8 mouse cellular contexts compared by ENCODE assay signal in the genomic region with DNA sequence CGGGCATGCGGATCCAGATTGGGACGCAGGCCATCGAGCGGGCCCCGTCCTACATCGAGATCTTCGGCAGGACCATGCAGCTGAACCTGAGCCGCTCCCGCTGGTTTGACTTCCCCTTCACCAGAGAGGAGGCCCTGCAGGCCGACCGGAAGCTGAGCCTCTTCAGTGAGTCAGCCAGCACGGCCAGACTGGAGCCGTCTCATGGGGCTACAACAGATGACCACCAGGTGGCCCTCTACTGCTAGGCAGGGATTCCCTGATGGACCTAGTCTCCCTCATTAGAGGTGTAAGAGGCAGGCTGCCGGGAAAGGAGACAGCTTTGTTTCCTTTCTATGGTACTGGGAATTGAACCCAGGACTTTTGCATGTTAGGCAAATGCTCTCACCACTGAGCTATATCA.
DNase-seq lines count a peak whose midpoint lies in the region; ATAC-seq lines count a peak whose summit lies in the region.

No protein-coding gene starts in this region.

- no peak overlapping the region for H3K4me2 ChIP-seq in forebrain, embryonic 12.5 days
- no peak overlapping the region for H3K4me2 ChIP-seq in forebrain, embryonic 13.5 days
- no peak overlapping the region for H3K4me2 ChIP-seq in intestine, embryonic 14.5 days (ENCODE audit: low read length)
- no peak overlapping the region for H3K4me2 ChIP-seq in midbrain, embryonic 13.5 days (replicated peaks)

- H3K9me3 ChIP-seq in forebrain, embryonic 12.5 days: no peaks in the 10 kb centered on the region
- no peaks in the 10 kb centered on the region for H3K9me3 ChIP-seq in forebrain, embryonic 13.5 days (replicated peaks)
- H3K9me3 ChIP-seq in intestine, embryonic 14.5 days (ENCODE audit: control insufficient read depth, low read length): no peaks in the 10 kb centered on the region
- no peaks in the 10 kb centered on the region for H3K9me3 ChIP-seq in midbrain, embryonic 13.5 days

- intact Hi-C loops in left cerebral cortex, postnatal 10 days (cut with DNase I): loop anchor here (5.0 kb wide), 1 partner anchor 37 kb away; no protein-coding TSS in a partner anchor

- no peak overlapping the region for H3K9ac ChIP-seq in forebrain, embryonic 12.5 days
- H3K9ac ChIP-seq in forebrain, embryonic 13.5 days: no peak overlapping the region
- no peak overlapping the region for H3K9ac ChIP-seq in intestine, embryonic 14.5 days (ENCODE audit: low read length)
- no peak overlapping the region for H3K9ac ChIP-seq in midbrain, embryonic 13.5 days (replicated peaks)

- no peak for ATAC-seq in forebrain, embryonic 12.5 days (ENCODE audit: low FRiP score)
- no peak for ATAC-seq in forebrain, embryonic 13.5 days
- ATAC-seq in intestine, embryonic 14.5 days (replicated peaks; ENCODE audit: low FRiP score, low TSS enrichment, low read depth): peak; percentile 50; the same call in 1 of the 2 replicates
- ATAC-seq in midbrain, embryonic 13.5 days: no peak

- no peaks in the 10 kb centered on the region for H3K4me1 ChIP-seq in forebrain, embryonic 12.5 days
- H3K4me1 ChIP-seq in forebrain, embryonic 13.5 days: no peaks in the 10 kb centered on the region
- H3K4me1 ChIP-seq in intestine, embryonic 14.5 days (replicated peaks; ENCODE audit: control insufficient read depth, insufficient read depth, low read length): no peaks in the 10 kb centered on the region
- H3K4me1 ChIP-seq in midbrain, embryonic 13.5 days (replicated peaks): no peaks in the 10 kb centered on the region

- 51% methylated on average over 15 of the region's 15 CpGs for WGBS in forebrain, embryonic 12.5 days
- WGBS in forebrain, embryonic 13.5 days: 49% methylated on average over 15 of the region's 15 CpGs
- 49% methylated on average over 15 of the region's 15 CpGs for WGBS in intestine, embryonic 14.5 days
- 40% methylated on average over 15 of the region's 15 CpGs for WGBS in midbrain, embryonic 13.5 days

- H3K4me3 ChIP-seq in forebrain, embryonic 12.5 days (replicated peaks): no peak overlapping the region
- no peak overlapping the region for H3K4me3 ChIP-seq in forebrain, embryonic 13.5 days
- H3K4me3 ChIP-seq in intestine, embryonic 14.5 days (ENCODE audit: low read depth, low read length): no peak overlapping the region
- no peak overlapping the region for H3K4me3 ChIP-seq in midbrain, embryonic 13.5 days (replicated peaks)

- DNase-seq in cerebellum, adult 11-12 months: peak; percentile 86
- DNase-seq in frontal cortex, postnatal 25 days (ENCODE audit: low spot score in 2 of 2): peak; percentile 49 to 56
- DNase-seq in intestine, embryonic 14.5 days (ENCODE audit: low spot score): peak; percentile 79
- DNase-seq in left cerebral cortex, postnatal 10 days (ENCODE audit: extremely low spot score in 1 of 2, low spot score in 2 of 2): peak; percentile 62 to 89
- peak; percentile 46 to 48 for DNase-seq in spleen, postnatal 36 days (ENCODE audit: low spot score in 2 of 2)

- H3K27me3 ChIP-seq in forebrain, embryonic 12.5 days: no peaks in the 10 kb centered on the region
- H3K27me3 ChIP-seq in forebrain, embryonic 13.5 days: no peaks in the 10 kb centered on the region
- H3K27me3 ChIP-seq in intestine, embryonic 14.5 days (replicated peaks; ENCODE audit: control insufficient read depth, insufficient read depth, low read length): no peaks in the 10 kb centered on the region
- H3K27me3 ChIP-seq in midbrain, embryonic 13.5 days: no peaks in the 10 kb centered on the region

- 0 out of 2 replicates have a peak overlapping the region, but pooled peaks have one; percentile 13 for H3K27ac ChIP-seq in forebrain, embryonic 12.5 days
- H3K27ac ChIP-seq in forebrain, embryonic 13.5 days: no peak overlapping the region
- no peak overlapping the region for H3K27ac ChIP-seq in intestine, embryonic 14.5 days (ENCODE audit: low read depth)
- 0 out of 2 replicates have a peak overlapping the region, but pooled peaks have one; percentile 22 for H3K27ac ChIP-seq in midbrain, embryonic 13.5 days

- H3K36me3 ChIP-seq in forebrain, embryonic 12.5 days (replicated peaks): peaks cover 100% of the 10 kb centered on the region
- H3K36me3 ChIP-seq in forebrain, embryonic 13.5 days (ENCODE audit: poor library complexity, severe bottlenecking): peaks cover 100% of the 10 kb centered on the region
- H3K36me3 ChIP-seq in intestine, embryonic 14.5 days (ENCODE audit: control insufficient read depth, insufficient read depth, low read length): peaks cover 100% of the 10 kb centered on the region
- peaks cover 100% of the 10 kb centered on the region for H3K36me3 ChIP-seq in midbrain, embryonic 13.5 days

Comparison
In these comparisons a context has a peak if more than half of its experiments do, and no peak if none do; other contexts are left out.
1. H3K27ac ChIP-seq: peak in forebrain, embryonic 12.5 days (single experiment) and midbrain, embryonic 13.5 days (single experiment); none in forebrain, embryonic 13.5 days (single experiment) and intestine, embryonic 14.5 days (single experiment).
2. Peak in every context shown above with its lines, with median percentiles within 50 percentile points of each other: DNase-seq.